12 mouse cellular contexts compared by ENCODE assay signal in the genomic region with DNA sequence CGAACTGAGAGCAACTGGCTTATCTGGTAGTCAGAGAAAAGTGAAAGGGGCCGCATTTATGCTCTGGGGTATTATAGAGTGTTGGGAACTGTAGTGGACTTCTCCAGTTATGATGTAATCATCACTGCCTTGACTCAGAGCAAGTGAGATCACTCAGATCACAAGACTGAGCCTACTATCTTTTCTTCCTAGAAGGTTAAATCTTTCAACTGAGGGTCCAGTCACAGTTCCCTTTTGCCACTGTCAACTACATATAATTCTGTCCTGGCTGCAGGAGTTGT.
"Had no signal": no experiment of that assay in that cellular context is flagged by ENCODE, and none has a peak within 500 bp of the region (broad histone marks: within the 10 kb centered on the region; RNA-seq: fewer than 3 reads in every experiment).

No protein-coding gene starts in this region.

- H3K4me3 ChIP-seq: limb, embryonic 12.5 days; liver, embryonic 13.5 days; midbrain, embryonic 13.5 days had no signal

- H3K36me3 ChIP-seq: limb, embryonic 12.5 days; liver, embryonic 13.5 days; midbrain, embryonic 13.5 days had no signal

- H3K4me2 ChIP-seq: limb, embryonic 12.5 days; liver, embryonic 13.5 days; midbrain, embryonic 13.5 days had no signal

- H3K9ac ChIP-seq: limb, embryonic 12.5 days; liver, embryonic 13.5 days; liver, postnatal 0 days; midbrain, embryonic 13.5 days had no signal

- H3K27ac ChIP-seq: limb, embryonic 12.5 days; liver, embryonic 13.5 days; midbrain, embryonic 13.5 days had no signal

- H3K9me3 ChIP-seq: limb, embryonic 12.5 days; liver, embryonic 13.5 days; midbrain, embryonic 13.5 days had no signal

- H3K27me3 ChIP-seq: limb, embryonic 12.5 days; liver, embryonic 13.5 days; midbrain, embryonic 13.5 days had no signal

- ATAC-seq: liver, postnatal 0 days; midbrain, embryonic 13.5 days had no signal

- DNase-seq: kidney, adult 8-10 months; kidney, postnatal 25 days; layer of hippocampus, adult 9-11 months; layer of hippocampus, postnatal 36 days; liver; liver, embryonic 13.5 days; liver, postnatal 0 days; right cerebral cortex, postnatal 14 days; thymus, adult 18-20 months; thymus, postnatal 14 days had no signal
